Mouse (Mus musculus) hindbrain, embryonic 10.5 days (tissue): ENCODE measurements at regions not wholly inside any gene's neighbourhood (a gene's known extent, or its start where the extent isn't known, plus 50 kb on each side); places are given as distances from the start of the nearest gene placed in this dataset.

Experiments used
- DNase-seq: peaks from one replicate; pipeline ENCODE4 v3.0.0-alpha.2; 2017; ENCODE audit warnings: low spot score
- H3K27ac ChIP-seq: fragments of 300-500 bp; sonication (generic); 2 replicates; pipeline ENCODE4 v1.5.1; 2016; ENCODE audit warnings: mild to moderate bottlenecking, moderate library complexity
- H3K27me3 ChIP-seq: fragments of 300-500 bp; sonication (generic); 2 replicates; pipeline ENCODE4 v1.6.1; 2016; ENCODE audit warnings: mild to moderate bottlenecking; ENCODE audit not compliant: poor library complexity, insufficient read depth, severe bottlenecking
- H3K36me3 ChIP-seq: fragments of 300-500 bp; sonication (generic); 2 replicates; pipeline ENCODE4 v1.6.1; 2016; ENCODE audit warnings: mild to moderate bottlenecking, moderate library complexity
- H3K4me1 ChIP-seq: fragments of 300-500 bp; sonication (generic); replicated peaks from 2 replicates; pipeline ENCODE4 v1.6.1; 2016; ENCODE audit warnings: mild to moderate bottlenecking
- H3K4me3 ChIP-seq: fragments of 300-500 bp; sonication (generic); 2 replicates; pipeline ENCODE4 v1.5.1; 2016; ENCODE audit warnings: mild to moderate bottlenecking, moderate library complexity
- H3K9me3 ChIP-seq: fragments of 300-500 bp; sonication (generic); 2 replicates; pipeline ENCODE4 v1.6.1; 2016; ENCODE audit warnings: mild to moderate bottlenecking, moderate library complexity
- WGBS: fragments of 180-500 bp; shearing (Covaris S2); methylation state at CpG from one replicate; pipeline ENCODE4 v1.1.7; 2016; 5-methylcytosine and 5-hydroxymethylcytosine counted together

DNA sequence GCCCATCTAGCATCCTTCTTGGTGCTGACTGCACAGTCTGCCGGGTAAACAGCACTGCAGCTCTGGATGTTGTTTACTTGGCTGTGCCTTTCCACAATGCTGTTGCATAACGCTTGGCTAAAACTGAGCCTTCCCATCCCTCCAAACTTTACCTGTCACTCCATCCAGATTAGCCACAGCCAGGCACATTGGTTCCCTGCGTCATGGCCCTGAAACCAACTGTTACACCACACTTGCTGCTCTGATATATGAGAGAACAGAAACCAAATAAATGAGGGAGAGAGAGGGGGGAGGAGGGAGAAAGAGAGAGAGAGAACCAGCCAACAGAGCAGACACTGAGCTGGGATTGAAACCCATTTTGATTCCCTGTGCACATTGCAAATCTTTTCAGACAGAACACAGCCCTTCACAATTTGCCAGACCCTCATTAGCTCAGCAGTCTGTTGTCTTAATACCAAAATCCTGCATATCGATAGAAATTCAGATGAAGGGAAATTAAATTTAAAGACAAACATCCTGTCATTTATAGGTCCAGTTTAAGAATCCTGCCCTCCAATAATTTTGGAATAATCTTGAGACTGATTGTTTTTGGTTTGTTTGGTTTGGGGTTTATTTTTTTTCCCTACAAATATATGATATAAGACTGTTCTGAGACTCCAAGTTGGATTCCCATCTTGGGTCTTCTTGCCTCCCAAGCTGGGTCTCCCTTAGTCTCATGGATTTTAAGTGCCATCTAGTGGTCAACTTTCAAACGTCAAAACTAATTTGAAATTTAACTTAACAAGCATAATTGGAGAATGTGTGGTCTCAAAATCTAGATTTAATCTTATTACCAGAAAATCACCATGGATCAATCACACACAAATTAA, 154.6 kb upstream of the Gcfc2 start:
- H3K9me3 ChIP-seq, result no peaks in the 10 kb centered on the region
- H3K27ac ChIP-seq, result no peak overlapping the region
- DNase-seq, result no peak
- WGBS, result 65% methylated on average over 5 of the region's 5 CpGs
- H3K27me3 ChIP-seq, result no peaks in the 10 kb centered on the region
- no peak overlapping the region for H3K4me3 ChIP-seq
- no peaks in the 10 kb centered on the region for H3K4me1 ChIP-seq
- no peaks in the 10 kb centered on the region for H3K36me3 ChIP-seq

DNA sequence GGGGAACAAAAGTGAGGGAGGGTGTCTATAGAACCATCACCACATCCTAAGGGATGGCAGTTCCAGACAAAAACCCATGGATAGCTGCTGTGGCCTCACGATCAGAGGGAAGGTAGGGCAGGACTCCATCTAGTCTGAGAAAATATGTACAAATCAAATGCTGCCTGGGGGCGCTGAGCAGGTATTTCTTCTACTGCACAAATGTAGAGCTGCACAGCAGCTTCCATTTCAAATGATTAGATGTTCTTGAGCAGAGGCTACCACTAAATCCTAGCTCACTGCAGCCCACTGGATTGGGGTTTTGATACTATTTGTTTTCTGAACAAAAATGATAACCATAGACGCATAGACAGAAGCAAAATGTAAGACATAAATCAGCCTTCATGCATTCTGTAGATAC, 153.2 kb upstream of the Gcfc2 start:
- H3K36me3 ChIP-seq, result no peaks in the 10 kb centered on the region
- no peak overlapping the region for H3K4me3 ChIP-seq
- no peaks in the 10 kb centered on the region for H3K27me3 ChIP-seq
- H3K4me1 ChIP-seq, result no peaks in the 10 kb centered on the region
- no peak overlapping the region for H3K27ac ChIP-seq
- 84% methylated on average over 3 of the region's 3 CpGs for WGBS
- no peak for DNase-seq
- H3K9me3 ChIP-seq, result no peaks in the 10 kb centered on the region

DNA sequence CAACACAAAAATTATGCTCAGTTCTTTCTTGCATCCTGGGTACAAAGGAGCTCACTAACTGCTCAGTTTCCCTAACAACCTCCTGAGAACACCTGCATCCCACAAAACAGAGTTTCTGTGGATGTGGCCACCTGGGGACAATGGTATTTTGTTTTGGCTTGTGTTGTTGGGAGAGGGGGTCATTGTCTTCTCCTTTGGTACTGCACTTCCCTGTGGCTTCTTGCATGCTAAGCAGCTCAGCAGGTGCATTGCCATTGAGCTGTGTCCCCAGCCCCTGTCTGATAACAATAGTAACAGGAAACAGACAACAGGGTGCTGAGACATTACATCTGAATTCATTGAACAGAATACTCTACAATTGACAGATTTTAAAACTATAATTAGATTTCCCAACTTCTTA, 151.6 kb upstream of the Gcfc2 start:
- Histone ChIP-seq H3K4me3 (no peak overlapping the region), H3K27ac (no peak overlapping the region), H3K9me3 (no peaks in the 10 kb centered on the region), H3K36me3 (no peaks in the 10 kb centered on the region), H3K27me3 (no peaks in the 10 kb centered on the region), H3K4me1 (no peaks in the 10 kb centered on the region)
- DNase-seq, result no peak

- H3K27me3 ChIP-seq, result no peaks in the 10 kb centered on the region
- no peaks in the 10 kb centered on the region for H3K9me3 ChIP-seq
- H3K36me3 ChIP-seq, result no peaks in the 10 kb centered on the region
- H3K4me1 ChIP-seq, result no peaks in the 10 kb centered on the region
- 95% methylated on average over 5 of the region's 5 CpGs for WGBS
- H3K4me3 ChIP-seq, result no peak overlapping the region
- no peak overlapping the region for H3K27ac ChIP-seq
- no peak for DNase-seq
Observed at GRCm38 (mm10) chr6:81782131-81782530, 141.3 kb upstream of the Gcfc2 start.

DNA sequence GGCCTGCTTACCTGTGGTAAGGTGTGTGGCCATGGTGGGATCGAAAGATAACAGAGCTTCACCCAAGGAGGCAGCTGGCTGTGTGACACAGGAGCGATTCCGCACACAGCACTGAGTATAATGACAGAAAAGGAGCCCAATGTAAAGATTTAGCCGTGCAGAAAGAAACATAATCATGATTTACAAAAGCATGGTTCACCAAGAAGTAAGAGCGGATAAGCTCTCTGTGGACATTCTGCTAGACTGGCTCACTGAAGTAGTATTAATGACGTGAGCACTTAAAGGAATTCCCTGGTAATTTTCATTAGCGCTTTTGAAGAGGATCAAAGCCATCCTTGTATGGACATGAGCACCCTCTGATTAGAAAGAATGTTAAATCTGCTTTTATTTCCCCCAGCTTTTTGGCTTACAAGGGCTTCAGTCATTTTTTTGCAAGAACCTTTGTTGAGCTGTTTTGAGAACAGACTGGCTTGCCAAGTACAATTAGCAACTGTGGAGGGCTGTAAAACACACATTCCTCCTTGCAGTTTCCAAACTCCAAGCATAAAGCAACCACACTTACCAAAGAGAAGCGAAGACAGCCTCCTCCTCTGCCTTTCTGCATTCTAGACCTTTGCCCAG, 140.5 kb upstream of the Gcfc2 start:
- 87% methylated on average over 8 of the region's 8 CpGs for WGBS

GRCm38 (mm10) chr6:81795281-81795680, 128.2 kb upstream of the Gcfc2 start:
- Histone ChIP-seq H3K9me3 (no peaks in the 10 kb centered on the region), H3K4me3 (no peak overlapping the region), H3K27me3 (no peaks in the 10 kb centered on the region), H3K4me1 (no peaks in the 10 kb centered on the region), H3K27ac (no peak overlapping the region), H3K36me3 (no peaks in the 10 kb centered on the region)
- no peak for DNase-seq
- 78% methylated on average over 6 of the region's 6 CpGs for WGBS

More for the DNA sequence above, 140.5 kb upstream of the Gcfc2 start:
- no peak for DNase-seq
- Histone ChIP-seq H3K9me3 (no peaks in the 10 kb centered on the region), H3K4me1 (no peaks in the 10 kb centered on the region), H3K36me3 (no peaks in the 10 kb centered on the region), H3K4me3 (no peak overlapping the region), H3K27me3 (no peaks in the 10 kb centered on the region), H3K27ac (no peak overlapping the region)

DNA sequence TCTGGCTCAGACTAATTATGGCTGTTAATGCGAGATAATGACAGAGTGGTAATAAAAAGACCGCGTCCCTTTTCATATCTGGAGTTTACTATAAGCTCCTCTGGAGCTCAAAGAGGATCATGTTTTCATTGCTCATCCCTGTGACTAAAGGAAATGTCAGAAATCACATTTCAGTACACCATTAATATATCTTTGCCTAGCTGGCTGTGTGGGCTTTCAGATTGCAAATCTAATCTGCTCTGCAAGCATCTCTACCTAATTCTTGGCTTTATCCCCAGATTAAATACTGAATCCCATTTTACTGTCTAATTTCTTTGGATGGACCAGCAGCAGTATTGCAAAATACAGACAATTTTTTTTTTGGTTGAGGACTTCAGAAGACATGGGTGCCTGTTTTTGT, 122.6 kb upstream of the Gcfc2 start:
- WGBS, result 91% methylated on average over 3 of the region's 3 CpGs
- H3K4me1 ChIP-seq, result no peaks in the 10 kb centered on the region
- no peak overlapping the region for H3K4me3 ChIP-seq
- no peak for DNase-seq
- H3K36me3 ChIP-seq, result no peaks in the 10 kb centered on the region
- no peaks in the 10 kb centered on the region for H3K27me3 ChIP-seq
- H3K27ac ChIP-seq, result no peak overlapping the region
- H3K9me3 ChIP-seq, result no peaks in the 10 kb centered on the region

DNA sequence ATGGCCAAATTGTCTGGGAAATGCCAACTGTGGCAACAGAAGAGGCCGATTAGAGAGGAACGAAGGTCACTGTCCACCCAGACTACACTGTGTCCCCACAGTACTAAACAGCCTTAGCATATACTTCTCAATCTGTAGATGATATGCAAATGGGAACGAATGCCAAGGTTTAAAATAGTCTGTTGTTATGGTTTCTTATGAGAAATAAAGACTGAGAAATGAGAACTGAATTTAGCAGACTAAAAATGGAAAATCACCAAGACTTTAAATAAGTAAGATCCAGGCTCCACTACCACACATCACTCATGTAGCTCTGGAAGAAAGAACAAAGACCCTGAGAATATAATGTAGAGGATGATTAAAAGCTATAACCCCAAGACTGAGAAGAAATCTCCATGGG, 121.7 kb upstream of the Gcfc2 start:
- WGBS, result 89% methylated on average over 3 of the region's 3 CpGs
- H3K4me3 ChIP-seq, result no peak overlapping the region
- no peak for DNase-seq

DNA sequence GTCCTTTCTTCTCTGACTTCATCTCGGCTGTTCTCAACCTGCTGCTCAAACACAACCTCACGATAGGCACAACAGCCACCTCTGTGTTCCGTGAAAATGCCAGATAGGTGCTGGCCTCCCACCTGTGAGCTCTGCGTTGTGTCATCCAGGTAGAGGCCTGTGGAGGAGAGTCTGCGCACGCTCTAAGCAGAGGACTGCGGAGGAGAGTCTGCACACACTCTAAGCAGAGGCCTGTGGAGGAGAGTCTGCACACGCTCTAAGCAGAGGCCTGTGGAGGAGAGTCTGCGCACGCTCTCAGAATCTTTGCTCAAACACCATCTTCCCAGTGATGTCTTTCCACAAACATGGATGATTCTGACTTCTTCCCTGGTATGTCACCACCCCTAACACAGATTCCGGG, 117.5 kb upstream of the Gcfc2 start:
- no peaks in the 10 kb centered on the region for H3K9me3 ChIP-seq
- H3K27ac ChIP-seq, result no peak overlapping the region
- 93% methylated on average over 11 of the region's 11 CpGs for WGBS
- H3K27me3 ChIP-seq, result no peaks in the 10 kb centered on the region
- no peaks in the 10 kb centered on the region for H3K36me3 ChIP-seq
- no peaks in the 10 kb centered on the region for H3K4me1 ChIP-seq
- no peak for DNase-seq
- H3K4me3 ChIP-seq, result no peak overlapping the region

More for the DNA sequence above, 121.7 kb upstream of the Gcfc2 start:
- no peak overlapping the region for H3K27ac ChIP-seq
- H3K27me3 ChIP-seq, result no peaks in the 10 kb centered on the region
- H3K9me3 ChIP-seq, result no peaks in the 10 kb centered on the region
- H3K36me3 ChIP-seq, result no peaks in the 10 kb centered on the region
- no peaks in the 10 kb centered on the region for H3K4me1 ChIP-seq

DNA sequence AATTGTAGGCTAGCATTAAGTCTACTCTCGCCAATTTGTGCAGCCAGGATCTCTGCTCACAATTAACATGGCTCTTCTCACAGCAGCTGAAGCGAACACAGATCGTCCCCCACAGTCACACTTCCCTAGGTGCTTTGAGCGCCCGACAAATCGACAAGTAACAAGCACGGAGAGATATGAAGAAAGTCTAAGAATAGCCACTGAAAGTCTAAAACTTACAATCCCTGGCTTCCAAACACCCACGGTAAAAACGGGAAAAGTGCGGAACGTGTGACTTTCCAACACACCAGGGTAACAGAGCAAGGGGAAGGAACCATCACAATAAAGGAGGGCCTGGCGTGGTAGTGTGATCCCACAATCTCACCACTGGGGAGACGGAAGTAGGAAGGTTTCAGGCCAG, 114.8 kb upstream of the Gcfc2 start:
- WGBS, result 91% methylated on average over 13 of the region's 13 CpGs
- no peaks in the 10 kb centered on the region for H3K36me3 ChIP-seq
- no peak for DNase-seq
- H3K9me3 ChIP-seq, result no peaks in the 10 kb centered on the region
- H3K4me3 ChIP-seq, result no peak overlapping the region
- no peaks in the 10 kb centered on the region for H3K27me3 ChIP-seq
- no peak overlapping the region for H3K27ac ChIP-seq
- H3K4me1 ChIP-seq, result no peaks in the 10 kb centered on the region

GRCm38 (mm10) chr6:81815248-81815961, 108.1 kb upstream of the Gcfc2 start:
- Histone ChIP-seq H3K9me3 (no peaks in the 10 kb centered on the region), H3K36me3 (no peaks in the 10 kb centered on the region), H3K27ac (no peak overlapping the region), H3K27me3 (no peaks in the 10 kb centered on the region), H3K4me3 (no peak overlapping the region), H3K4me1 (no peaks in the 10 kb centered on the region)
- peak; percentile 3 for DNase-seq
- 87% methylated on average over 8 of the region's 8 CpGs for WGBS

- H3K27me3 ChIP-seq, result no peaks in the 10 kb centered on the region
- H3K4me3 ChIP-seq, result no peak overlapping the region
- 91% methylated on average over 7 of the region's 7 CpGs for WGBS
- DNase-seq, result no peak
- no peaks in the 10 kb centered on the region for H3K4me1 ChIP-seq
- H3K9me3 ChIP-seq, result no peaks in the 10 kb centered on the region
- no peaks in the 10 kb centered on the region for H3K36me3 ChIP-seq
- no peak overlapping the region for H3K27ac ChIP-seq
Observed at GRCm38 (mm10) chr6:81815962-81816338, 107.5 kb upstream of the Gcfc2 start.
